Mouse (Mus musculus) myocyte (in vitro differentiated cells): ENCODE results near the gene Tas2r106.

Experiments
- CEBPB ChIP-seq: IDR thresholded peaks from 2 replicates; pipeline ENCODE4 v1.6.1; 2011; ENCODE audit warnings: mild to moderate bottlenecking, moderate library complexity; ENCODE audit not compliant: poor library complexity, insufficient read depth, severe bottlenecking
- E2F4 ChIP-seq: IDR thresholded peaks from one replicate; pipeline ENCODE4 v1.6.1; 2011; ENCODE audit warnings: mild to moderate bottlenecking, control low read depth, moderate library complexity; ENCODE audit not compliant: insufficient read depth
- MAX ChIP-seq: IDR thresholded peaks from one replicate; pipeline ENCODE4 v1.6.1; 2011; ENCODE audit warnings: low read depth, mild to moderate bottlenecking, control low read depth
- MYOG ChIP-seq, 3 experiments: IDR thresholded peaks; one replicate each; pipeline ENCODE4 v1.6.1; 2011; ENCODE audit warnings: control low read depth in 2 of 3, low read depth in 2 of 3, mild to moderate bottlenecking in 2 of 3; ENCODE audit not compliant: insufficient read length in 2 of 3, control insufficient read depth in 1 of 3, insufficient read depth in 1 of 3
- POLR2A ChIP-seq: IDR thresholded peaks from one replicate; pipeline ENCODE4 v1.6.1; 2011; ENCODE audit warnings: low read depth, mild to moderate bottlenecking, control low read depth, moderate library complexity; ENCODE audit not compliant: insufficient read length
- POLR2AphosphoS2 ChIP-seq: IDR thresholded peaks from one replicate; pipeline ENCODE4 v1.6.1; 2011; ENCODE audit warnings: low read depth, control low read depth; ENCODE audit not compliant: insufficient read length
- REST ChIP-seq: IDR thresholded peaks from one replicate; pipeline ENCODE4 v1.6.1; 2011; ENCODE audit warnings: mild to moderate bottlenecking, control low read depth, moderate library complexity; ENCODE audit not compliant: insufficient read depth, insufficient read length
- TCF12 ChIP-seq: IDR thresholded peaks from one replicate; pipeline ENCODE4 v1.6.1; 2011; ENCODE audit warnings: mild to moderate bottlenecking, control low read depth; ENCODE audit not compliant: poor library complexity, insufficient read depth, severe bottlenecking
- TCF3 ChIP-seq: IDR thresholded peaks from one replicate; pipeline ENCODE4 v1.6.1; 2011; ENCODE audit warnings: low read depth, control low read depth; ENCODE audit not compliant: insufficient read length
- USF1 ChIP-seq: IDR thresholded peaks from one replicate; pipeline ENCODE4 v1.6.1; 2011; ENCODE audit warnings: low read depth, mild to moderate bottlenecking, control low read depth, moderate library complexity

- TF ChIP-seq REST (no peak), POLR2AphosphoS2 (no peak), USF1 (no peak), CEBPB (no peak), E2F4 (no peak), MAX (no peak), POLR2A (no peak), MYOG (IDR thresholded peaks at IDR 0.05; ENCODE audit: control insufficient read depth in 1 of 3, insufficient read depth in 1 of 3, insufficient read length in 2 of 3, low read depth in 2 of 3) (no peak), TCF12 (no peak), TCF3 (no peak)
Observed at GRCm38 (mm10) chr6:131678786-131679185, at the start of gene Tas2r106.
